In the genomic region with DNA sequence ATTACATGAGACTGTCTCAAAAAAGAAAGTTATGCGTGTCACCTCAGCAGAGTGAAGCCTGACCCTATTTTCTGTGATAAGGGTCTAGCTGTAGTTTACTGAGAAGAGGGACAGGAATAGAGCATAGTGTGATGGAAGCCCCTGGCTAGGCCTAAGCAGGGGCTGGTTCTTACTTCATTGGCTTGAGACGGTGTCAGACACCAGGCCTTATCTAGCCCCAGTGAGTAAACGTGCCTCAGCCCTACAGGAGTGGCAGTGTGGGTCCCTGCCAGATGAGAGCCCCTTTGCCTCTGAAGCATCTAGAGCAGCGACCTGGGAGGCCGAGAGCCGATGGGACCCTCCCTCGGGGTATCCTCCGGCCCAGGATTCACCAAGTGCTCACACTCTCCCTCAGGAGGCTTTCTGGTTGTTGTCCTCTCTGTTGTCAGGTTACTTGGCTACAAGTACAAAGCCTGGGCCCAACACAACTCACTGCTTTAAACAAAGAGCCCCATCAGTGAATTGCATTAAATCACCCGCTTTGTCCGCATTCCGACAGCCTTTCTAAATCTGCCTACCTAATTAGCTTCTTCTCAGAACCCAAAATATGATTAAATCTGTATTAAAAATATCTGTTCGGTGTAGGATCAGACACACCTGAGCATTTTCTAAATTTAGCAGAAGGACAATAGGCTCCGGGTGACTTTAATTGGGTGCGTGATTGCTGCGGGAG, we compare ENCODE assay signal across 13 mouse cellular contexts. TPM values are rescaled to one million over a fixed set of nuclear protein-coding genes. Genes with fewer than 3 reads are reported as not detected.
A peak's percentile ranks its signal among the peaks of the same experiment; 100 is the strongest.
DNase-seq lines count a peak whose midpoint lies in the region; ATAC-seq lines count a peak whose summit lies in the region.
"Had no signal": no experiment of that assay in that cellular context is flagged by ENCODE, and none has a peak within 500 bp of the region (broad histone marks: within the 10 kb centered on the region; RNA-seq: fewer than 3 reads in every experiment).

No protein-coding gene starts in this region.

- H3K4me2 ChIP-seq in midbrain, embryonic 12.5 days (replicated peaks): no peak overlapping the region
- H3K4me2 ChIP-seq: embryonic facial prominence, embryonic 13.5 days; heart, embryonic 11.5 days had no signal

- DNase-seq in retina, postnatal 1 day: peak; percentile 32
- DNase-seq in retina, embryonic 14.5 days (ENCODE audit: low spot score): no peak
- no peak for DNase-seq in hindbrain, embryonic 10.5 days (ENCODE audit: low spot score)
- no peak for DNase-seq in embryo, embryonic 10 days (ENCODE audit: low spot score)
- no peak for DNase-seq in lung, adult 18-20 months
- DNase-seq in cerebellum, postnatal 25 days: no peak
- DNase-seq: adrenal gland, postnatal 25 days; gastrocnemius, postnatal 14 days; kidney, adult 2 months had no signal

- H3K4me3 ChIP-seq in hindbrain, embryonic 10.5 days: no peak overlapping the region
- no peak overlapping the region for H3K4me3 ChIP-seq in midbrain, embryonic 12.5 days
- H3K4me3 ChIP-seq: embryonic facial prominence, embryonic 13.5 days had no signal

- H3K36me3 ChIP-seq in hindbrain, embryonic 10.5 days: no peaks in the 10 kb centered on the region
- no peaks in the 10 kb centered on the region for H3K36me3 ChIP-seq in midbrain, embryonic 12.5 days
- H3K36me3 ChIP-seq: embryonic facial prominence, embryonic 13.5 days; G1E had no signal

- H3K9me3 ChIP-seq in hindbrain, embryonic 10.5 days: no peaks in the 10 kb centered on the region
- no peaks in the 10 kb centered on the region for H3K9me3 ChIP-seq in midbrain, embryonic 12.5 days
- H3K9me3 ChIP-seq: embryonic facial prominence, embryonic 13.5 days; G1E had no signal

- H3K9ac ChIP-seq in midbrain, embryonic 12.5 days (replicated peaks): no peak overlapping the region
- H3K9ac ChIP-seq: embryonic facial prominence, embryonic 13.5 days had no signal

- H3K27ac ChIP-seq in hindbrain, embryonic 10.5 days: peak overlapping the region; percentile 63; the same call in 1 of the 2 replicates
- peak overlapping the region; percentile 58 for H3K27ac ChIP-seq in midbrain, embryonic 12.5 days (replicated peaks)
- H3K27ac ChIP-seq: embryonic facial prominence, embryonic 13.5 days had no signal

- WGBS in hindbrain, embryonic 10.5 days: 69% methylated on average over 15 of the region's 15 CpGs
- 62% methylated on average over 15 of the region's 15 CpGs for WGBS in midbrain, embryonic 12.5 days

- peaks cover 13% of the 10 kb centered on the region for H3K4me1 ChIP-seq in hindbrain, embryonic 10.5 days (replicated peaks)
- peaks cover 15% of the 10 kb centered on the region for H3K4me1 ChIP-seq in midbrain, embryonic 12.5 days
- H3K4me1 ChIP-seq: embryonic facial prominence, embryonic 13.5 days had no signal

- H3K27me3 ChIP-seq in hindbrain, embryonic 10.5 days (ENCODE audit: insufficient read depth, poor library complexity, severe bottlenecking): no peaks in the 10 kb centered on the region
- no peaks in the 10 kb centered on the region for H3K27me3 ChIP-seq in midbrain, embryonic 12.5 days

- ATAC-seq in midbrain, embryonic 12.5 days (ENCODE audit: low FRiP score, low read depth): peak; percentile 38

RNA-seq across cellular contexts. Expression of gene Kcnd3, which starts 53.2 kb away (rescaled TPM):
- polyA plus RNA-seq in hindbrain, embryonic 10.5 days (2016; fragmentation: Nextera tagmentation; extraction: Ambion mirVana): 0.58 and 0.90 TPM in 2 replicates
- polyA plus RNA-seq in midbrain, embryonic 12.5 days (2016; fragmentation: Nextera tagmentation; extraction: Ambion mirVana): 5.1 TPM in 2 replicates
- polyA plus RNA-seq: G1E had no signal
